Mouse (Mus musculus) heart, embryonic 16.5 days (tissue): ENCODE results near the gene Mtch1. TPM values are rescaled to one million over a fixed set of nuclear protein-coding genes. Genes with fewer than 3 reads are reported as not detected.

Experiments used
- ATAC-seq: fragments of 200-750 bp; cut with Nextera tagmentation; replicated peaks from 2 replicates; pipeline ENCODE4 v1.8.0; 2017; ENCODE audit warnings: moderate number of reproducible peaks; ENCODE audit not compliant: insufficient read depth, low FRiP score; ENCODE audit errors: extremely low read depth
- H3K27ac ChIP-seq: fragments of 300-500 bp; sonication (generic); 2 replicates; pipeline ENCODE4 v1.5.1; 2014; ENCODE audit warnings: mild to moderate bottlenecking, low read length, control low read depth, moderate library complexity
- H3K27me3 ChIP-seq: fragments of 300-500 bp; sonication (generic); 2 replicates; pipeline ENCODE4 v1.6.1; 2014; ENCODE audit warnings: low read length, mixed read lengths; ENCODE audit not compliant: control insufficient read depth, insufficient read depth
- H3K36me3 ChIP-seq: fragments of 300-500 bp; sonication (generic); 2 replicates; pipeline ENCODE4 v1.6.1; 2014; ENCODE audit not compliant: control insufficient read depth, insufficient read depth
- H3K4me1 ChIP-seq: fragments of 300-500 bp; sonication (generic); 2 replicates; pipeline ENCODE4 v1.6.1; 2014; ENCODE audit warnings: low read length, mixed read lengths; ENCODE audit not compliant: control insufficient read depth, insufficient read depth
- H3K4me2 ChIP-seq: fragments of 300-500 bp; sonication (generic); 2 replicates; pipeline ENCODE4 v1.6.1; 2014; ENCODE audit warnings: low read depth, mild to moderate bottlenecking, control low read depth, low read length
- H3K4me3 ChIP-seq: fragments of 300-500 bp; sonication (generic); 2 replicates; pipeline ENCODE4 v1.5.1; 2014; ENCODE audit warnings: mild to moderate bottlenecking, control low read depth, low read length
- H3K9ac ChIP-seq: fragments of 300-500 bp; sonication (generic); 2 replicates; pipeline ENCODE4 v1.6.1; 2014; ENCODE audit warnings: low read length, control low read depth
- H3K9me3 ChIP-seq: fragments of 300-500 bp; sonication (generic); replicated peaks from 2 replicates; pipeline ENCODE4 v1.6.1; 2016; ENCODE audit warnings: low read length; ENCODE audit not compliant: control insufficient read depth
- WGBS: fragments of 180-500 bp; shearing (Covaris S2); extraction: QIAGEN DNeasy Blood & Tissue Kit; methylation state at CpG from one replicate; pipeline ENCODE4 v1.1.7; 2014; 5-methylcytosine and 5-hydroxymethylcytosine counted together
- polyA plus RNA-seq: library from polyadenylated mRNA; unstranded; fragments of >200 nt; fragmentation: Nextera tagmentation; extraction: Ambion mirVana; gene quantifications from 2 replicates; pipeline ENCODE4 v1.2.1, GENCODE M21; 2015

Gene Mtch1
- polyA plus RNA-seq, 1 experiment from 2014 or later, result 220 TPM

GRCm38 (mm10) chr17:29330671-29331410, 16.9 kb downstream of the Mtch1 start:
- H3K36me3 ChIP-seq, result peaks cover 23% of the 10 kb centered on the region
- H3K9ac ChIP-seq, result no peak overlapping the region
- peaks cover 15% of the 10 kb centered on the region for H3K4me1 ChIP-seq
- no peak overlapping the region for H3K4me3 ChIP-seq
- H3K27ac ChIP-seq, result peak overlapping the region; percentile 36
- ATAC-seq, result peak; percentile 42; the same call in 1 of the 2 replicates
- no peak overlapping the region for H3K4me2 ChIP-seq
- H3K27me3 ChIP-seq, result peaks cover 13% of the 10 kb centered on the region; the same call in 1 of the 2 replicates
- WGBS, result 15% methylated on average over 5 of the region's 5 CpGs
- H3K9me3 ChIP-seq, result no peaks in the 10 kb centered on the region

- H3K27ac ChIP-seq, result 0 out of 2 replicates have a peak overlapping the region, but pooled peaks have one; percentile 36
- 82% methylated on average over 3 of the region's 3 CpGs for WGBS
Measured at GRCm38 (mm10) chr17:29330221-29330620, 17.5 kb downstream of the Mtch1 start.

DNA sequence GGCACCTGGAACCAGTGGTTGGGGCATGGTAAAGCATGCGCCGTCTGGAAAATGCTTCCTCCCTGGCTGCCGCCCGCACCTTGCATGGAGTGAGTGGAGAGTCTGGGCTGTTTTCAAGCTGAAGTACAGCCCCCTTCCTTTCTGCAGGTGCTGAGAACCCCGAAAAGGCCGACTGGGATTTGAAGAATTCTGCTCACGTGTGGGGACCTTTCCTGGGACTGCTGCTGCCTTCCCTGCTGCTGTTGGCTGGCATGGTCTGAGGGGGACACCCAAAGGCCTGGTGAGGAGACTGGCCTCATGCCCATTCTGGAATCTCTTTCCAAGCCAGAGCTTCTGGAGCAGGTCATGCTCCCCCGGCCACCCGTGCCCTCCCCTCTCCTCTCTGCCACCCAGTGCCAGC, 20.0 kb downstream of the Mtch1 start:
- 82% methylated on average over 9 of the region's 9 CpGs for WGBS

More at GRCm38 (mm10) chr17:29330221-29330620, 17.5 kb downstream of the Mtch1 start:
- Histone ChIP-seq H3K4me3 (no peak overlapping the region), H3K9ac (no peak overlapping the region), H3K36me3 (peaks cover 18% of the 10 kb centered on the region), H3K27me3 (peaks cover 15% of the 10 kb centered on the region; the same call in 1 of the 2 replicates), H3K9me3 (no peaks in the 10 kb centered on the region), H3K4me2 (no peak overlapping the region), H3K4me1 (peaks cover 15% of the 10 kb centered on the region)
- no peak for ATAC-seq

GRCm38 (mm10) chr17:29326531-29327529, 20.9 kb downstream of the Mtch1 start:
- Histone ChIP-seq H3K27me3 (peaks cover 25% of the 10 kb centered on the region), H3K4me3 (peak overlapping the region; percentile 28), H3K4me2 (peak overlapping the region; percentile 62), H3K4me1 (peaks cover 15% of the 10 kb centered on the region), H3K36me3 (no peaks in the 10 kb centered on the region), H3K9me3 (no peaks in the 10 kb centered on the region), H3K27ac (no peak overlapping the region), H3K9ac (peak overlapping the region; percentile 58; the same call in 1 of the 2 replicates)
- ATAC-seq, result no peak
- 28% methylated on average over 52 of the region's 52 CpGs for WGBS

More for the DNA sequence above, 20.0 kb downstream of the Mtch1 start:
- peaks cover 8% of the 10 kb centered on the region for H3K36me3 ChIP-seq
- no peaks in the 10 kb centered on the region for H3K9me3 ChIP-seq
- H3K4me1 ChIP-seq, result peaks cover 15% of the 10 kb centered on the region
- H3K27me3 ChIP-seq, result peaks cover 17% of the 10 kb centered on the region
- H3K9ac ChIP-seq, result no peak overlapping the region
- H3K4me3 ChIP-seq, result no peak overlapping the region
- H3K4me2 ChIP-seq, result no peak overlapping the region
- H3K27ac ChIP-seq, result no peak overlapping the region
- ATAC-seq, result no peak

- H3K4me1 ChIP-seq, result peaks cover 8% of the 10 kb centered on the region; the same call in 1 of the 2 replicates
- no peak overlapping the region for H3K4me2 ChIP-seq
- H3K27me3 ChIP-seq, result peaks cover 31% of the 10 kb centered on the region
- ATAC-seq, result no peak
- WGBS, result 78% methylated on average over 13 of the region's 13 CpGs
- H3K36me3 ChIP-seq, result no peaks in the 10 kb centered on the region
- H3K27ac ChIP-seq, result no peak overlapping the region
- no peaks in the 10 kb centered on the region for H3K9me3 ChIP-seq
- H3K9ac ChIP-seq, result no peak overlapping the region
- no peak overlapping the region for H3K4me3 ChIP-seq
Measured at GRCm38 (mm10) chr17:29325831-29326230, 21.9 kb downstream of the Mtch1 start.

- Histone ChIP-seq H3K4me1 (peaks cover 10% of the 10 kb centered on the region; the same call in 1 of the 2 replicates), H3K27me3 (peaks cover 41% of the 10 kb centered on the region), H3K9ac (no peak overlapping the region), H3K4me2 (no peak overlapping the region), H3K27ac (no peak overlapping the region), H3K4me3 (no peak overlapping the region), H3K9me3 (no peaks in the 10 kb centered on the region), H3K36me3 (no peaks in the 10 kb centered on the region)
- no peak for ATAC-seq
- 73% methylated on average over 3 of the region's 3 CpGs for WGBS
Measured at GRCm38 (mm10) chr17:29323625-29324024, 24.1 kb downstream of the Mtch1 start.

DNA sequence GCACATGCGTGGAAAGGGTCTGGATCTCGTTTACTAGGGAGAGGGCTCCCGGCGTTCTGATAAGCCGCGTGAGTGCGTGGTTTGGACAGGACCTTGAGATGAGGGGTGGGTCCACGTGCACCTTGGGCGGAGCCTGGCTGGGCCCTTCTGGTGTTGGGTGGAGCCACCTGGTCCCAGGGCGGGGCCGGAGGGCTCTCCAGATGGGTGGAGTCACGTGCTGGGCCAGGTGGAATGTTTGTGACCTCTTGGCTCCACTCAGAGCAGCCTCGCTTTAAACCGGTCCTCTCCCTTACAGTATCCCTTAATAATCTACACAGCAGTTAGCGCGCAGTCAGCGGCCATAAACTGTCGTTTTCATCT, 25.2 kb downstream of the Mtch1 start:
- Histone ChIP-seq H3K9ac (no peak overlapping the region), H3K4me3 (peak overlapping the region; percentile 1; the same call in 1 of the 2 replicates), H3K4me2 (peak overlapping the region; percentile 36), H3K9me3 (no peaks in the 10 kb centered on the region), H3K4me1 (peaks cover 10% of the 10 kb centered on the region; the same call in 1 of the 2 replicates), H3K27me3 (peaks cover 41% of the 10 kb centered on the region), H3K36me3 (no peaks in the 10 kb centered on the region), H3K27ac (no peak overlapping the region)
- 29% methylated on average over 18 of the region's 18 CpGs for WGBS
- ATAC-seq, result 0 out of 2 replicates have a peak, but pooled peaks have one; percentile 20

GRCm38 (mm10) chr17:29321765-29322602, 25.8 kb downstream of the Mtch1 start:
- H3K9ac ChIP-seq, result peak overlapping the region; percentile 11; the same call in 1 of the 2 replicates
- H3K9me3 ChIP-seq, result no peaks in the 10 kb centered on the region
- 37% methylated on average over 41 of the region's 41 CpGs for WGBS
- H3K27ac ChIP-seq, result no peak overlapping the region
- peaks cover 10% of the 10 kb centered on the region; the same call in 1 of the 2 replicates for H3K4me1 ChIP-seq
- no peaks in the 10 kb centered on the region for H3K36me3 ChIP-seq
- peak overlapping the region; percentile 36 for H3K4me2 ChIP-seq
- H3K4me3 ChIP-seq, result no peak overlapping the region; the same call in 1 of the 2 replicates
- no peak for ATAC-seq
- H3K27me3 ChIP-seq, result peaks cover 37% of the 10 kb centered on the region
